Mouse (Mus musculus): Measurements from ENCODE around the gene Zfp276. TPM values are rescaled to one million over a fixed set of nuclear protein-coding genes. Genes with fewer than 3 reads are reported as not detected.
A peak's percentile ranks its signal among the peaks of the same experiment; 100 is the strongest.
"Not testable (repeated sequence)": the region's sequence is repeated elsewhere in the genome, so short reads cannot be mapped to it uniquely, and the experiment has no call there.

Gene Zfp276
- polyA plus RNA-seq, 1 experiment from 2014 or later = 7.8 TPM

GRCm38 (mm10) chr8:123279828-123280227 lies 25.8 kb downstream of the Zfp276 start:
- Histone ChIP-seq H3K9ac (ENCODE audit: low read length) (no peak overlapping the region), H3K9me3 (ENCODE audit: control insufficient read depth, low read length) (no peaks in the 10 kb centered on the region), H3K4me2 (replicated peaks; ENCODE audit: low read depth) (no peak overlapping the region), H3K4me1 (replicated peaks; ENCODE audit: control insufficient read depth, insufficient read depth) (no peaks in the 10 kb centered on the region), H3K36me3 (ENCODE audit: control insufficient read depth, insufficient read depth, low read length) (no peaks in the 10 kb centered on the region), H3K4me3 (ENCODE audit: low read depth, low read length) (no peak overlapping the region), H3K27ac (replicated peaks) (no peak overlapping the region), H3K27me3 (ENCODE audit: control insufficient read depth, insufficient read depth, low read length) (no peaks in the 10 kb centered on the region)
- WGBS = 93% methylated on average over 4 of the region's 4 CpGs
- TF ChIP-seq CTCF (IDR thresholded peaks at IDR 0.05; ENCODE audit: low read depth) (no peak), EP300 (optimal IDR thresholded peaks at IDR 0.05) (no peak)
- ATAC-seq (ENCODE audit: low FRiP score, low TSS enrichment) = no peak
- DNase-seq (ENCODE audit: low spot score) = no peak

DNA sequence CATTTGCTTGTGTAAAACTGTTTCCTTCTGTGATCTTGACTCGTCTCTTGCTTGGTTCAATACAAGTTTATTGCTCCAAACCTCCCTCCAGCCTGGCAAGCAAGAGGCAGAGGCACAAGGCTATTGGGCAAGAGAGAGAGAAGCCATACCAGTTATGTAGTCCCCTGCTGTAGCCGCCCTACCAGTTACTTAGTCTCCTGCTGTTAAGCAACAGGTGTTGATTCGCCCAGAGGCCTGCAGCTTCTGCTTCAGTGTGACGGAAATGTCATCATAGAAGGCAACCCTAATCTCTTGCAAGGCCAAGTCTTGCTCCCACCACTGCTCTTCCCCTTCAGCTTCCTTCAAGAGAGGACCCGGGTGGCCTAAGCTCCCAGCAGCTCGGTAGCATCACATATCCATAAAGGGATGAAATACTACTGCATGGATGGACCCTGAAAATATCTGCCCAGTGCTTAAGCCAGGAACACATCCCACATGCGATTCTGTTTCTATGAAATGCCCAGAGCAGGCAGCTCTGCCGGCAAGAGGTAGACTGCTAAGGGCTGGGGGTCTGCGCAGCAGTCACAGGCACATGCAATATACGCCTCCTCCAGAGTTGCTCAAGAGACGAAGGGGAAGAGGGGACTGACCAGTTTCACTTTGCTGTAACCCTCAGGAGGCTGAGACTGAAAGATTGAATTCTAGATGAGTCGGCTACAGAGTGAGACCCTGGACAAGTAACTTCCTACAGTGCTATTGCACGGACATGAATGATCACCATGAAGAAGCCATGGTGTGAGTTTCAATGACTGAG lies 26.5 kb downstream of the Zfp276 start:
- Histone ChIP-seq H3K27me3 (ENCODE audit: control insufficient read depth, insufficient read depth, low read length) (no peaks in the 10 kb centered on the region), H3K9ac (ENCODE audit: low read length) (no peak overlapping the region), H3K4me2 (replicated peaks; ENCODE audit: low read depth) (no peak overlapping the region), H3K4me3 (ENCODE audit: low read depth, low read length) (no peak overlapping the region), H3K36me3 (ENCODE audit: control insufficient read depth, insufficient read depth, low read length) (no peaks in the 10 kb centered on the region), H3K9me3 (ENCODE audit: control insufficient read depth, low read length) (no peaks in the 10 kb centered on the region), H3K27ac (replicated peaks) (no peak overlapping the region), H3K4me1 (replicated peaks; ENCODE audit: control insufficient read depth, insufficient read depth) (no peaks in the 10 kb centered on the region)
- TF ChIP-seq EP300 (optimal IDR thresholded peaks at IDR 0.05) (no peak), CTCF (IDR thresholded peaks at IDR 0.05; ENCODE audit: low read depth) (no peak)
- no peak for ATAC-seq (ENCODE audit: low FRiP score, low TSS enrichment)
- no peak for DNase-seq (ENCODE audit: low spot score)
- WGBS = 89% methylated on average over 13 of the region's 13 CpGs

- H3K4me3 ChIP-seq (ENCODE audit: low read depth, low read length); H3K36me3 ChIP-seq (ENCODE audit: control insufficient read depth, insufficient read depth, low read length); H3K4me1 ChIP-seq (replicated peaks; ENCODE audit: control insufficient read depth, insufficient read depth); ATAC-seq (ENCODE audit: low FRiP score, low TSS enrichment); H3K27me3 ChIP-seq (ENCODE audit: control insufficient read depth, insufficient read depth, low read length); H3K27ac ChIP-seq (replicated peaks); H3K4me2 ChIP-seq (replicated peaks; ENCODE audit: low read depth); H3K9me3 ChIP-seq (ENCODE audit: control insufficient read depth, low read length); H3K9ac ChIP-seq (ENCODE audit: low read length); DNase-seq (ENCODE audit: low spot score): not testable (repeated sequence)
- WGBS = 95% methylated on average over 5 of the region's 6 CpGs
These were observed 29.0 kb downstream of the Zfp276 start for GRCm38 (mm10) chr8:123282994-123283393.

DNA sequence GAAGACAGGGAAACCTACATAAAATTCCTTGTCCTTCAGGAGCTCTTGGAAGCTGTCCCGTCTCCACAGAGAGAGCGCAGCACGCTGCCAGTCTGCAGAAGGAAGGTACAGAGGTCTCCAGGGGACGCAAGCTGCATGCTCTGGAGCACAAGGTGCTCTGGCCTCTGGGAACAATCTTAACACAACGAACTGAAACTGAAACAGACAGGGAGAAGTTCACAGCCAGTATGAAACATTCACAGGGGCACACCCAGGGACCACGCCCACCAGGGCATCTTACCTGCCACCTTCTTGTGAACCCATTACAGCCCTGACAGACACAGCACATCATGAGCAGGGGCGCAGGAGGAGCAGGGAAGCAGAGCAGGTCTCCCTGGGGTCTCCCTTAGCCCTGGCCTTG lies 30.0 kb downstream of the Zfp276 start:
- TF ChIP-seq EP300 (optimal IDR thresholded peaks at IDR 0.05) (no peak), CTCF (IDR thresholded peaks at IDR 0.05; ENCODE audit: low read depth) (no peak)
- Histone ChIP-seq H3K27ac (replicated peaks) (no peak overlapping the region), H3K4me1 (replicated peaks; ENCODE audit: control insufficient read depth, insufficient read depth) (no peaks in the 10 kb centered on the region), H3K4me3 (ENCODE audit: low read depth, low read length) (no peak overlapping the region), H3K4me2 (replicated peaks; ENCODE audit: low read depth) (no peak overlapping the region), H3K9me3 (ENCODE audit: control insufficient read depth, low read length) (no peaks in the 10 kb centered on the region), H3K9ac (ENCODE audit: low read length) (no peak overlapping the region), H3K36me3 (ENCODE audit: control insufficient read depth, insufficient read depth, low read length) (no peaks in the 10 kb centered on the region), H3K27me3 (ENCODE audit: control insufficient read depth, insufficient read depth, low read length) (no peaks in the 10 kb centered on the region)
- 84% methylated on average over 7 of the region's 7 CpGs for WGBS
- DNase-seq (ENCODE audit: low spot score) (peak; percentile 30), ATAC-seq (ENCODE audit: low FRiP score, low TSS enrichment) (0 out of 2 replicates have a peak, but pooled peaks have one; percentile 35)

DNA sequence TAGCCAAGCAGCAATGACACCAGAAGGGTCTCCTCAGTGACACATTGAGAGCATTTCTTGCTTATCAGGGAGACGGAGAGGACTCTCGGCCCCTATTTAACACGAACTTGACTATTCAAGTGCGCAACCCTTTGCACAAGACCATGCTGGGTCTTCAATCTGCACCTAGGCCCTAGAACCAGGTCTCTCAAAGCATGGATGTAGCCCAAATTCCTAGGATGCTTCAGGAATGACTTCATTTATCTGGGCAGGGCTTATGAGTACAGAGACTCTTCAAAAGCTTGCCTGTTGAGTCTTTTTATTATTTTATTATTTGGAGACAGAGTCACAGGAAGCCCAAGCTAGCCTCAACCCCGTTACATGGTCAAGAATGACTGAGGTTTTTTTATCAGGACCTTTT lies 30.5 kb downstream of the Zfp276 start:
- no peaks in the 10 kb centered on the region for H3K9me3 ChIP-seq (ENCODE audit: control insufficient read depth, low read length)
- no peak overlapping the region for H3K4me2 ChIP-seq (replicated peaks; ENCODE audit: low read depth)
- H3K9ac ChIP-seq (ENCODE audit: low read length) = no peak overlapping the region
- H3K4me3 ChIP-seq (ENCODE audit: low read depth, low read length) = no peak overlapping the region
- H3K4me1 ChIP-seq (replicated peaks; ENCODE audit: control insufficient read depth, insufficient read depth) = no peaks in the 10 kb centered on the region
- H3K27me3 ChIP-seq (ENCODE audit: control insufficient read depth, insufficient read depth, low read length) = no peaks in the 10 kb centered on the region
- ATAC-seq (ENCODE audit: low FRiP score, low TSS enrichment) (no peak), DNase-seq (ENCODE audit: low spot score) (no peak)
- H3K27ac ChIP-seq (replicated peaks) = no peak overlapping the region
- 86% methylated on average over 5 of the region's 5 CpGs for WGBS
- no peaks in the 10 kb centered on the region for H3K36me3 ChIP-seq (ENCODE audit: control insufficient read depth, insufficient read depth, low read length)
- TF ChIP-seq EP300 (optimal IDR thresholded peaks at IDR 0.05) = no peak
- TF ChIP-seq CTCF (IDR thresholded peaks at IDR 0.05; ENCODE audit: low read depth) = no peak

GRCm38 (mm10) chr8:123287362-123287761 lies 33.4 kb downstream of the Zfp276 start:
- no peak for ATAC-seq (ENCODE audit: low FRiP score, low TSS enrichment)
- no peak overlapping the region for H3K4me3 ChIP-seq (ENCODE audit: low read depth, low read length)

More at GRCm38 (mm10) chr8:123287362-123287761, 33.4 kb downstream of the Zfp276 start:
- Histone ChIP-seq H3K9me3 (ENCODE audit: control insufficient read depth, low read length) (no peaks in the 10 kb centered on the region), H3K36me3 (ENCODE audit: control insufficient read depth, insufficient read depth, low read length) (no peaks in the 10 kb centered on the region), H3K4me1 (replicated peaks; ENCODE audit: control insufficient read depth, insufficient read depth) (no peaks in the 10 kb centered on the region), H3K27ac (replicated peaks) (no peak overlapping the region), H3K9ac (ENCODE audit: low read length) (no peak overlapping the region), H3K4me2 (replicated peaks; ENCODE audit: low read depth) (no peak overlapping the region), H3K27me3 (ENCODE audit: control insufficient read depth, insufficient read depth, low read length) (no peaks in the 10 kb centered on the region)
- 97% methylated on average over 17 of the region's 17 CpGs for WGBS
- DNase-seq (ENCODE audit: low spot score) = no peak
- TF ChIP-seq EP300 (optimal IDR thresholded peaks at IDR 0.05) (no peak), CTCF (IDR thresholded peaks at IDR 0.05; ENCODE audit: low read depth) (no peak)
